Mouse (Mus musculus): ENCODE results near the gene Ctcfl. TPM values are rescaled to one million over a fixed set of nuclear protein-coding genes. Genes with fewer than 3 reads are reported as not detected.

The Ctcfl gene
- total RNA-seq, 2 experiments from 2014 or later, result not detected

GRCm38 (mm10) chr2:173061443-173062351 is 57.6 kb downstream of the Ctcfl start:
- peak; percentile 48 for TF ChIP-seq CTCF (conservative IDR thresholded peaks at IDR 0.05)
- Histone ChIP-seq H3K4me3 (no peak overlapping the region), H3K27ac (no peak overlapping the region)
- DNase-seq (ENCODE audit: low spot score in 2 of 2), result no peak

GRCm38 (mm10) chr2:173060450-173060849 is 58.9 kb downstream of the Ctcfl start:
- DNase-seq (ENCODE audit: low spot score in 2 of 2), result no peak
- H3K27ac ChIP-seq, result no peak overlapping the region
- TF ChIP-seq CTCF (conservative IDR thresholded peaks at IDR 0.05), result no peak

GRCm38 (mm10) chr2:173058263-173058662 is 61.1 kb downstream of the Ctcfl start:
- no peak for DNase-seq (ENCODE audit: low spot score in 2 of 2)
- Histone ChIP-seq H3K27ac (no peak overlapping the region), H3K4me3 (no peak overlapping the region)
- TF ChIP-seq CTCF (conservative IDR thresholded peaks at IDR 0.05), result no peak

More at GRCm38 (mm10) chr2:173060450-173060849, 58.9 kb downstream of the Ctcfl start:
- H3K4me3 ChIP-seq, result no peak overlapping the region

- no peak overlapping the region for H3K4me3 ChIP-seq
- H3K27ac ChIP-seq, result no peak overlapping the region
- DNase-seq (ENCODE audit: low spot score in 2 of 2), result no peak
- TF ChIP-seq CTCF (conservative IDR thresholded peaks at IDR 0.05), result no peak
Measured at GRCm38 (mm10) chr2:173057623-173058022, 61.7 kb downstream of the Ctcfl start.

GRCm38 (mm10) chr2:173056882-173057315 is 62.4 kb downstream of the Ctcfl start:
- Histone ChIP-seq H3K4me3 (no peak overlapping the region), H3K27ac (no peak overlapping the region)
- TF ChIP-seq CTCF (conservative IDR thresholded peaks at IDR 0.05), result no peak
- no peak for DNase-seq (ENCODE audit: low spot score in 2 of 2)

GRCm38 (mm10) chr2:173056303-173056881 is 62.9 kb downstream of the Ctcfl start:
- Histone ChIP-seq H3K27ac (no peak overlapping the region), H3K4me3 (no peak overlapping the region)
- TF ChIP-seq CTCF (conservative IDR thresholded peaks at IDR 0.05), result no peak
- no peak for DNase-seq (ENCODE audit: low spot score in 2 of 2)

- no peak overlapping the region for H3K27ac ChIP-seq
- no peak overlapping the region for H3K4me3 ChIP-seq
- no peak for DNase-seq (ENCODE audit: low spot score in 2 of 2)
- no peak for TF ChIP-seq CTCF (conservative IDR thresholded peaks at IDR 0.05)
Measured at GRCm38 (mm10) chr2:173053846-173054245, 65.5 kb downstream of the Ctcfl start.

- no peak for TF ChIP-seq CTCF (conservative IDR thresholded peaks at IDR 0.05)
- H3K4me3 ChIP-seq, result no peak overlapping the region
- no peak overlapping the region for H3K27ac ChIP-seq
- DNase-seq (ENCODE audit: low spot score in 2 of 2), result no peak
Measured at GRCm38 (mm10) chr2:173052881-173053280, 66.4 kb downstream of the Ctcfl start.

- no peak for TF ChIP-seq CTCF (conservative IDR thresholded peaks at IDR 0.05)
- no peak overlapping the region for H3K27ac ChIP-seq
- no peak for DNase-seq (ENCODE audit: low spot score in 2 of 2)
- no peak overlapping the region for H3K4me3 ChIP-seq
Measured at GRCm38 (mm10) chr2:173050604-173051382, 68.5 kb downstream of the Ctcfl start.

- Histone ChIP-seq H3K27ac (no peak overlapping the region), H3K4me3 (no peak overlapping the region)
- TF ChIP-seq CTCF (conservative IDR thresholded peaks at IDR 0.05), result no peak
- DNase-seq (ENCODE audit: low spot score in 2 of 2), result no peak
Measured at GRCm38 (mm10) chr2:173049817-173050216, 69.5 kb downstream of the Ctcfl start.

GRCm38 (mm10) chr2:173049231-173049630 is 70.1 kb downstream of the Ctcfl start:
- DNase-seq (ENCODE audit: low spot score in 2 of 2), result no peak
- TF ChIP-seq CTCF (conservative IDR thresholded peaks at IDR 0.05), result no peak
- Histone ChIP-seq H3K4me3 (no peak overlapping the region), H3K27ac (no peak overlapping the region)

- no peak for TF ChIP-seq CTCF (conservative IDR thresholded peaks at IDR 0.05)
- no peak overlapping the region for H3K27ac ChIP-seq
- no peak for DNase-seq (ENCODE audit: low spot score in 2 of 2)
- H3K4me3 ChIP-seq, result no peak overlapping the region
Measured at GRCm38 (mm10) chr2:173048041-173048745, 71.1 kb downstream of the Ctcfl start.
